Mouse (Mus musculus) cerebellum, adult 8-10 months (tissue): ENCODE results near the gene Ear2.
"Not testable (repeated sequence)": the region's sequence is repeated elsewhere in the genome, so short reads cannot be mapped to it uniquely, and the experiment has no call there.

Experiments used
- DNase-seq: peaks from one replicate; pipeline ENCODE4 v3.0.0; 2022

The Ear2 gene

GRCm38 (mm10) chr14:44102354-44102753, at the start of gene Ear2:
TSS of gene Ear2 (plus strand) at chr14:44102654.
- not testable (repeated sequence) for DNase-seq

GRCm38 (mm10) chr14:44067879-44068278, 34.6 kb upstream of the Ear2 start:
- not testable (repeated sequence) for DNase-seq

GRCm38 (mm10) chr14:44070595-44070994, 31.9 kb upstream of the Ear2 start:
- not testable (repeated sequence) for DNase-seq

GRCm38 (mm10) chr14:44077785-44078341, 24.6 kb upstream of the Ear2 start:
- DNase-seq, result not testable (repeated sequence)

GRCm38 (mm10) chr14:44086588-44086987, 15.9 kb upstream of the Ear2 start:
- not testable (repeated sequence) for DNase-seq

GRCm38 (mm10) chr14:44087535-44087934, 14.9 kb upstream of the Ear2 start:
- DNase-seq, result not testable (repeated sequence)

GRCm38 (mm10) chr14:44091524-44091923, 10.9 kb upstream of the Ear2 start:
- DNase-seq, result not testable (repeated sequence)

- not testable (repeated sequence) for DNase-seq
Measured at GRCm38 (mm10) chr14:44094445-44094844, 8.0 kb upstream of the Ear2 start.

GRCm38 (mm10) chr14:44100030-44100429, 2.4 kb upstream of the Ear2 start:
- not testable (repeated sequence) for DNase-seq

GRCm38 (mm10) chr14:44110981-44111380, 8.5 kb downstream of the Ear2 start:
- no peak for DNase-seq

GRCm38 (mm10) chr14:44123551-44123950, 21.1 kb downstream of the Ear2 start, which contains the start of gene Gm3327:
TSS of gene Gm3327 (plus strand) at chr14:44123851.
- not testable (repeated sequence) for DNase-seq
